Mouse (Mus musculus) neural tube, postnatal 0 days (tissue): ENCODE results near the gene Slc25a29. TPM values are rescaled to one million over a fixed set of nuclear protein-coding genes. Genes with fewer than 3 reads are reported as not detected.

ENCODE experiments used
- microRNA counts: library from miRNA; unstranded; fragments of <30 nt; microRNA quantifications from one replicate; lab custom pipeline; 2015
- microRNA-seq: library from miRNA; unstranded; fragments of <30 nt; microRNA quantifications from one replicate; pipeline ENCODE4, GENCODE M21; 2016
- polyA plus RNA-seq: library from polyadenylated mRNA; unstranded; fragments of >200 nt; fragmentation: Nextera tagmentation; extraction: Ambion mirVana; gene quantifications from 2 replicates; pipeline ENCODE4 v1.2.1, GENCODE M21; 2015

Gene Slc25a29
- polyA plus RNA-seq, result 17.7 and 18.4 TPM in 2 replicates

GRCm38 (mm10) chr12:108835840-108836409 is at the start of gene Slc25a29, which contains the start of gene Slc25a47:
Slc25a29 (minus strand) TSS chr12:108835883.
Slc25a47 (plus strand) TSS chr12:108836046.

GRCm38 (mm10) chr12:108792546-108793452 is 42.9 kb downstream of the Slc25a29 start, which contains the start of gene Yy1:
Yy1 (plus strand) TSS chr12:108792973.

MicroRNAs within 50 kb of the gene (microRNA counts, 519-probe panel; counts per million panel counts)
- 40.5 counts per million for microRNA mmu-miR-345-3p (lab: Ali Mortazavi, UCI)
- 3,869 counts per million, percentile 29 among the panel's probes with 10 or more counts for microRNA mmu-miR-345-5p (lab: Ali Mortazavi, UCI)

Small RNA genes lying within 50 kb of the gene (microRNA-seq; reads per million reads assigned to microRNA genes)
- 67.0 reads per million, percentile 38 among the genes with 10 or more reads in this experiment for gene Mir345

Other genes with a start within 250 kb of the Slc25a29 start
- gene Degs2, start 133.6 kb downstream of the Slc25a29 start, polyA plus RNA-seq, result 1.5 and 1.6 TPM in 2 replicates
- 8.9 and 10.5 TPM in 2 replicates for gene Yy1, start 42.9 kb downstream of the Slc25a29 start, polyA plus RNA-seq
- gene Slc25a47, start 163 bp upstream of the Slc25a29 start, polyA plus RNA-seq, result 6.4 and 6.8 TPM in 2 replicates
- gene Wdr25, start 57.7 kb upstream of the Slc25a29 start, polyA plus RNA-seq, result 3.3 and 3.6 TPM in 2 replicates
- 89.3 and 92.6 TPM in 2 replicates for gene Wars, start 58.3 kb upstream of the Slc25a29 start, polyA plus RNA-seq
- gene Begain, start 232.3 kb upstream of the Slc25a29 start, polyA plus RNA-seq, result 37.3 and 41.4 TPM in 2 replicates